Mouse (Mus musculus) liver, embryonic 14.5 days (tissue): ENCODE measurements at regions not wholly inside any gene's neighbourhood (a gene's known extent, or its start where the extent isn't known, plus 50 kb on each side); places are given as distances from the start of the nearest gene placed in this dataset.

Experiments used
- CTCF ChIP-seq: IDR thresholded peaks from 2 replicates; pipeline ENCODE4 v1.5.1; 2016; ENCODE audit warnings: antibody characterized with exemption, low read depth, control low read depth
- EP300 ChIP-seq: IDR thresholded peaks from 2 replicates; pipeline ENCODE4 v1.6.1; 2016; ENCODE audit warnings: antibody characterized with exemption, low read depth

DNA sequence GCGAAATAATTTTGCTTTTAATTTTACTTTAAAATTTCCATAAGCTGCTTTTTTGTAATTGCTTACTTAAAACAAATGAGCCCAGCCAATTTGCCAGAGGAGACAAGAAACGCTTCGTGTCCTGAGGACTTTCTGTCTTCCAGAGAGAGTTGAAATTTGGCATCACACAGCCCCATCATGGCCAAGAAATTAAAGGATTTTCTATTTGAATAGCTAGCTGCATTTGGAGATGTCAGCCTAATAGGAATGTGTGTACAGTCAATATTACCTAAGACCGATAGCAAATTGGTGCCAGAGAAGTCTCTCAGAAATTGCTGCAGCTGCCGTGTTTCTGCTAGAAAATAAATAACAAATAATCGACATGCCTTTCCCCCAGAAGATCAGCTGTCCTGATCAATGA lies 268.1 kb upstream of the Cxxc4 start:
- no peak for TF ChIP-seq EP300
- no peak for TF ChIP-seq CTCF
